Mouse (Mus musculus) embryonic facial prominence, embryonic 15.5 days (tissue): ENCODE data around the gene Pkd1. TPM values are rescaled to one million over a fixed set of nuclear protein-coding genes. Genes with fewer than 3 reads are reported as not detected.

Source experiments
- ATAC-seq: fragments of 200-750 bp; cut with Nextera tagmentation; 2 replicates; pipeline ENCODE4 v1.8.0; 2017; ENCODE audit warnings: low read depth, moderate TSS enrichment; ENCODE audit not compliant: insufficient number of reproducible peaks, low FRiP score, low TSS enrichment
- H3K27ac ChIP-seq: fragments of 300-500 bp; sonication (generic); replicated peaks from 2 replicates; pipeline ENCODE4 v1.5.1; 2015; ENCODE audit warnings: mild to moderate bottlenecking, inconsistent platforms
- H3K27me3 ChIP-seq: fragments of 300-500 bp; sonication (generic); 2 replicates; pipeline ENCODE4 v1.6.1; 2015; ENCODE audit warnings: inconsistent platforms
- H3K36me3 ChIP-seq: fragments of 300-500 bp; sonication (generic); 2 replicates; pipeline ENCODE4 v1.6.1; 2015; ENCODE audit warnings: mild to moderate bottlenecking, inconsistent platforms
- H3K4me1 ChIP-seq: fragments of 300-500 bp; sonication (generic); 2 replicates; pipeline ENCODE4 v1.6.1; 2015; ENCODE audit warnings: inconsistent platforms
- H3K4me2 ChIP-seq: fragments of 300-500 bp; sonication (generic); replicated peaks from 2 replicates; pipeline ENCODE4 v1.6.1; 2015; ENCODE audit warnings: mild to moderate bottlenecking, inconsistent platforms
- H3K4me3 ChIP-seq: fragments of 300-500 bp; sonication (generic); replicated peaks from 2 replicates; pipeline ENCODE4 v1.5.1; 2015; ENCODE audit warnings: mild to moderate bottlenecking, inconsistent platforms
- H3K9ac ChIP-seq: fragments of 300-500 bp; sonication (generic); 2 replicates; pipeline ENCODE4 v1.6.1; 2015; ENCODE audit warnings: inconsistent platforms
- H3K9me3 ChIP-seq: fragments of 300-500 bp; sonication (generic); replicated peaks from 2 replicates; pipeline ENCODE4 v1.6.1; 2016; ENCODE audit warnings: inconsistent platforms
- WGBS: fragments of 180-500 bp; shearing (Covaris S2); methylation state at CpG from one replicate; pipeline ENCODE4 v1.1.7; 2015; 5-methylcytosine and 5-hydroxymethylcytosine counted together
- polyA plus RNA-seq: library from polyadenylated mRNA; unstranded; fragments of >200 nt; fragmentation: Nextera tagmentation; extraction: Ambion mirVana; gene quantifications from 2 replicates; pipeline ENCODE4 v1.2.1, GENCODE M21; 2015

The Pkd1 gene
- polyA plus RNA-seq, 1 experiment from 2014 or later: 32.6 TPM

DNA sequence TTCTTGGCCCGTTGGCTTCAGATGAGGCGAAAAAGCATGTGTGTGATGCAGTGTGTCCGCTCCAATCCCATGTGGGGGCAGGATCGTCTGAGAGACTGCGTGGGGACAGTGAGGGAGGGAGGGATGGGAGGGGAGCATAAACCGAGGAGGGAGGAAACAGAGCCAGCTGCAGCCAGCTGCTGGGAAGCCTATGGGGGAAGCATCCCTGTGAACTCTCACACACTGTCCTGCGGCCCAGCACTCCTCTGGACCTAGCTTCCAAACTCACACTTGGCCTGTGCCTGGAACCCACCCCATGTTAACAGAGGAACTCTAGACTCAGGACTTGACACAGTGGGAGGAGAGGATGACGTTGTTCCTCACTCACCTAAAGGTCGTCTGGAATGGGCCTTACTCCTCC, 89.2 kb downstream of the Pkd1 start:
- Histone ChIP-seq H3K27me3 (no peaks in the 10 kb centered on the region), H3K9ac (no peak overlapping the region), H3K4me2 (no peak overlapping the region), H3K4me1 (peaks cover 32% of the 10 kb centered on the region), H3K4me3 (no peak overlapping the region), H3K9me3 (no peaks in the 10 kb centered on the region), H3K36me3 (0 out of 2 replicates have a peak, but pooled peaks cover 8% of the 10 kb centered on the region), H3K27ac (peak overlapping the region; percentile 93)
- 22% methylated on average over 9 of the region's 9 CpGs for WGBS
- ATAC-seq: peak; percentile 74

DNA sequence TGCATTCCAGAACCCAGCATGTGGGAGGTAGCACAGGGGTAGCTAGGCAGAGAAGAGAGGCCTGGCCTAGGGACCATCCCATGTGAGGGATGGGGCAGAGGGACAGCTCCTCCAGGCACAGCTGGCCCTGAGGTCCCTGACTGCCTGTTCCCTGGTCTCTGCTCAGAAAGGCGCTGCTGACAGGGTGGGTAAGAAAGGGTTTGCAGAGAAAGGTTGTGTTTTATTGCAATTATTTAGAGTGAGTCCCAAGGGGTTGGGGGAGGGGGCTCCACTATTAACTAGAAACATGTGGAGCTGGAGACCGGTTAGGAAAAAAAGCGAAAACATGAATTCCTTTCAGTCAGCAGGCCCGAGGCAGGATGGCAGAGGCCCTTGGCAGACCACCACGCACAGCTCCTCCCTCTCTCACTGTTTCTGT, 89.9 kb downstream of the Pkd1 start:
- 11% methylated on average over 5 of the region's 5 CpGs for WGBS
- H3K27ac ChIP-seq: peak overlapping the region; percentile 93
- H3K4me1 ChIP-seq: peaks cover 36% of the 10 kb centered on the region
- H3K36me3 ChIP-seq: 0 out of 2 replicates have a peak, but pooled peaks cover 8% of the 10 kb centered on the region
- H3K4me3 ChIP-seq: no peak overlapping the region
- peak; percentile 68 for ATAC-seq
- peak overlapping the region; percentile 22 for H3K4me2 ChIP-seq
- no peaks in the 10 kb centered on the region for H3K27me3 ChIP-seq
- H3K9me3 ChIP-seq: no peaks in the 10 kb centered on the region
- H3K9ac ChIP-seq: 0 out of 2 replicates have a peak overlapping the region, but pooled peaks have one; percentile 6

DNA sequence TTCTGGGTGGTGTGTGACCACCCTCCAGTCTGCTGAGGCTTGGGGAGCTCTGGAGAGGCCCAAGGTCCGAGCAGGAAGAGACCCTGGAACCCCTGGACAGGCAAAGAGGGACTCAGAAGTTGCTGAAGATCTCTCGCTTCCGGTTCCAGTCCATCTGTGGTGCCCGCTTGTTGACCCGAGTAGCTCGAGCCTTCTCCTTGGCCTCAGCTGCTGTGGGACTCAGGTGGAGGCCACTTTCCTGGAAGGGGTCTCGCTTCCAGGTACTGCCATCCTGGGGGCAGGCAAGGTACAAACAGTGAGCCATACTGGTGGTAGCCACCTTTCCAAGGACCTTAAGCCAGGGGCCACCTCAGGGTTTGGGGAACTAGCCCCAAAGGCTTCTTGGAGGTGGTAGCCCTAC, 90.5 kb downstream of the Pkd1 start:
- H3K27ac ChIP-seq: peak overlapping the region; percentile 93
- ATAC-seq: no peak
- H3K9ac ChIP-seq: 0 out of 2 replicates have a peak overlapping the region, but pooled peaks have one; percentile 6
- H3K4me3 ChIP-seq: no peak overlapping the region
- 0 out of 2 replicates have a peak, but pooled peaks cover 12% of the 10 kb centered on the region for H3K36me3 ChIP-seq
- WGBS: 86% methylated on average over 7 of the region's 7 CpGs
- no peaks in the 10 kb centered on the region for H3K27me3 ChIP-seq
- H3K4me2 ChIP-seq: peak overlapping the region; percentile 22; the same call in 1 of the 2 replicates
- H3K4me1 ChIP-seq: peaks cover 41% of the 10 kb centered on the region
- no peaks in the 10 kb centered on the region for H3K9me3 ChIP-seq

DNA sequence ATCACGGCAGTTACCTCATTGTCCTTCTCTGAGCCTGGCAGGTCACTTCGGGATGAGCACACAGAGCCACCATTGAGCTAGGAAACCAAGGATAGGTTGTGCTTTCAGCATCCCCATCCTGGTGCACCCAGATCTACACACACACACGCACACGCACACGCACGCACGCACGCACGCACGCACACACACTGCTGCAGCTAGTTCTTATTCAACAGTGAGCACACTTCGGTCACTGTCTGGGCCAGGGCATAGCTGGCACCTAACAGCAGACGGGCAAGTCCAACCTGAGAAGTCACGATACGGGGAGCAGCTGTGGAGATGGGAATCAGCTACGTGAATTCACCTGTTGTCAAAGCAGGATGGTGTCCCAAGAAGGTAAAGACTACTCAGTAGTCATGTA, 90.9 kb downstream of the Pkd1 start:
- H3K27me3 ChIP-seq: no peaks in the 10 kb centered on the region
- H3K4me3 ChIP-seq: no peak overlapping the region
- no peak overlapping the region for H3K9ac ChIP-seq
- H3K36me3 ChIP-seq: 0 out of 2 replicates have a peak, but pooled peaks cover 12% of the 10 kb centered on the region
- 95% methylated on average over 15 of the region's 15 CpGs for WGBS
- H3K4me1 ChIP-seq: peaks cover 46% of the 10 kb centered on the region
- H3K27ac ChIP-seq: peak overlapping the region; percentile 93
- H3K9me3 ChIP-seq: no peaks in the 10 kb centered on the region
- no peak overlapping the region for H3K4me2 ChIP-seq
- no peak for ATAC-seq

DNA sequence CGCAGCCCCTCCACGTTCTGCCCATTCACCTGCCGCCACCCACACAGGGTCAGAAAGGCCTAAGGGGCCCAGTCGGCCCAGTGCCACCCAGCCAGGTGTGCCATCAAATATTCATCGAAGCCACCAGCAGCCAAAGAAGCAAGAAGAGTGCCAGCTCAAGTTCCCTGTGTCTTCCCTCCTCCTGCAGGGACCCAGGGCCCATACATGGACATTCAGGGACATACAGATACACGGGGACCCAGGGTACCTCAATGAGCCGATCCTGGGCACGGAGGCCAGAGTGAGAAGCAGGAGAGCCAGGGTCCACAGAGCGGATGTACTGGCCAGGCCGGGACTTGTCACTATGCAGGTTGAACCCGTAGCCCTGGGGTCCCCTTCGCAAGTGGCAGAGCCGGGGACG, 92.3 kb downstream of the Pkd1 start:
- Histone ChIP-seq H3K4me2 (no peak overlapping the region), H3K27me3 (no peaks in the 10 kb centered on the region), H3K36me3 (peaks cover 16% of the 10 kb centered on the region; the same call in 1 of the 2 replicates), H3K9me3 (no peaks in the 10 kb centered on the region), H3K27ac (no peak overlapping the region), H3K4me1 (peaks cover 54% of the 10 kb centered on the region), H3K4me3 (no peak overlapping the region), H3K9ac (no peak overlapping the region)
- ATAC-seq: no peak
- WGBS: 89% methylated on average over 14 of the region's 14 CpGs

DNA sequence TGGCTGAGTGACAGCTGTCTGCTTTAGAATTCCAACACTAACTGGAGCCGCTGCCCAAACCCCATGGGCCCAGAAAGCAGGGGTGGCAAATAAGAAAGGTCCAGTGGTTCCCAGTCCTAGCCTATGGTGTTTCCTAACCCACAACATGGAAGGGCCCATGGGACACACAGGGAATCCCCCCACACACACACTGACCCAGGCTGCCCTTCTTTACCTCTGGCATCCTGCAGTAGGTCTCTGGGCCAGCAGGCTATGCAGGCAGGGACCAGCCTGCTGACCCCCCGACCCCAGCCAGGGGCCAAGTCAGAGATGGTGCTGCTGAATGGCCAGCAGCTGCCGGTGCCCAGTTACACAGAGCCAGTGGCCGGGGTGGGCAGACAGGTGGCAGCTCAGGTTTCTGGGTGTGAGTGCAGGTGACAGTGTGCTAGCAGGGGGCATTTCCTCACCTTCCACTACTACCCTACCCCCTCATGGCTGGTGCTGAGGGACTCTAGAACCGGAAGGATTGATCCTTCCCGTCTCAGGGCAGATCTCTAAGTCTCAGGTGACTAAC, 93.2 kb downstream of the Pkd1 start:
- ATAC-seq: no peak
- Histone ChIP-seq H3K4me3 (no peak overlapping the region), H3K27me3 (no peaks in the 10 kb centered on the region), H3K4me1 (peaks cover 54% of the 10 kb centered on the region), H3K27ac (no peak overlapping the region), H3K4me2 (no peak overlapping the region), H3K9me3 (no peaks in the 10 kb centered on the region), H3K36me3 (peaks cover 16% of the 10 kb centered on the region; the same call in 1 of the 2 replicates), H3K9ac (no peak overlapping the region)
- WGBS: 55% methylated on average over 6 of the region's 6 CpGs

DNA sequence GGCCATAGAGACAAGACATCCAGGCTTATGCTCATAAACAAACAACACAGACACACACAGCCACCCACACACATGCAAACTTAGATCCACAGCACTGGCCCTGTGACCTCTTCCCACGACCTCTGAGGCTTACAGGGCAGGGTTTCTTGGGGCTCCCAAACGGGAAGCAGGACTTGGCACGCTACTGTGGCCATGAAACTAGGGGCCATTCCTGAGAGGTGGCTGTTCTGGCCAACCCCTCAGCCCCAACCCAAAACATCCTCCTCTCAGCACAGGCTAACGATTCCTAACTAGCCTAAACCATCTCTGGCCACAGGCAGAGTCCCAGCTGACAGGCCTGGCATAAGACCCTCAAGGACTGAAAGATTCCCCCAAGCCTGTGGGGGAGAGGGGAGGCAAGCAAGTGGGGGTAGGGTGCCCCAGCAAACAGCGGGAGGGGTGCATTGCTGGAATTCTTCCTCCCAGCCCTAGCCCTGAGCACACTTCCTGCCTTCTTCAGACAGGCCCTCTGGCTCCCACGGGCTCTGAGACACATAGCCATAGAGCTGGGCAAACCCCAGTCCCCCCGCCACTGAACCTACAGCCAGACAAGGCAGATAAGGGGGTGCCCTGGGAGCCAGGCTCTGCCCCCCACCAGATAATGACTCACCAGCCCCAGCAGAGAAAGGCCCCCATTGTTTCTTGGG, 94.5 kb downstream of the Pkd1 start:
- no peak for ATAC-seq

DNA sequence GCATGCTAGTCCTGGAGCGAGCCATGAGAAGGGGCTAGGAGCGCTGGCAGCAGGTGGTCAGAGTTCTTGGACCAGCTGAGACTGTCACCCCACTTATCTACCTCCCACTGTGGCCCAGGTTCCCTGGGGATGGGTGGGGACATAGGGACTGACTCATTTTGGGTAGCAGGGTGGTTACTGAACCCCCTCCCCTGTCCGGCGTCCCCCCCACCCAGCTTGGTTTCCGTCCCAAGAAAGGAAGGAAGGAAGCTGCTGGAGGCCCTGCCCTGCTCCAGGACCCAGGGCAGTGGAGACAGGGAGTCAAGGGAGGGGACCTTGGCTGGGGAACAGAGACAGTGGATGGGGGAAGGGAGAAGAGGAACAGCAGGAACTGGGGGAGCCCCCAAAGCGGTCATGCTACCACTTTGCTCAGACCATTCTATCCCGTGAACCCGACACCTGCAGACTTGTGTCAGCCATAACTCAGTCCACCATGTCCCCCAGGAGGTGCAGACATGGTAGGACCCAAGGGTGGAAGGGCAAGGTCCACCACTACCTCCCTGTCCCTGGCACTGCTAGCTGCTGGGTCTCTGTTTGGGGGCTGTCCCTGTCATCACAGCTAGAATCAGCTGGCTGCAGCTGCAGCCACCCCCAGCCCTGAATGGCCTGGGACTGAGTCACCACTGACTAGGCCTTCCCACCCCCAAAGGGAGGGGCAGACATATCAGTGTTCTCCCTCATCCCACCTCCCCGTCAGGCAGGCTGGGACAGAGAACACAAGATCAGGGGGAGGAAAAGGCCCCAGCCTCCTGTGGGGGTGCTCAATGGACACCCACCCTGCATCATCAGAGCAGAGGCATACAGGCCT, 95.5 kb downstream of the Pkd1 start:
- peaks cover 16% of the 10 kb centered on the region; the same call in 1 of the 2 replicates for H3K36me3 ChIP-seq
- WGBS: 78% methylated on average over 9 of the region's 9 CpGs
- no peak overlapping the region for H3K4me2 ChIP-seq
- no peaks in the 10 kb centered on the region for H3K9me3 ChIP-seq
- H3K27me3 ChIP-seq: no peaks in the 10 kb centered on the region
- H3K4me1 ChIP-seq: peaks cover 50% of the 10 kb centered on the region
- ATAC-seq: no peak
- peak overlapping the region; percentile 73 for H3K27ac ChIP-seq
- no peak overlapping the region for H3K4me3 ChIP-seq
- no peak overlapping the region for H3K9ac ChIP-seq

More for the DNA sequence above, 94.5 kb downstream of the Pkd1 start:
- peaks cover 16% of the 10 kb centered on the region; the same call in 1 of the 2 replicates for H3K36me3 ChIP-seq
- H3K27me3 ChIP-seq: no peaks in the 10 kb centered on the region
- 0 out of 2 replicates have a peak overlapping the region, but pooled peaks have one; percentile 4 for H3K4me2 ChIP-seq
- no peaks in the 10 kb centered on the region for H3K9me3 ChIP-seq
- H3K27ac ChIP-seq: peak overlapping the region; percentile 73
- H3K4me1 ChIP-seq: peaks cover 51% of the 10 kb centered on the region
- no peak overlapping the region for H3K4me3 ChIP-seq
- 0 out of 2 replicates have a peak overlapping the region, but pooled peaks have one; percentile 1 for H3K9ac ChIP-seq
- 24% methylated on average over 7 of the region's 7 CpGs for WGBS

DNA sequence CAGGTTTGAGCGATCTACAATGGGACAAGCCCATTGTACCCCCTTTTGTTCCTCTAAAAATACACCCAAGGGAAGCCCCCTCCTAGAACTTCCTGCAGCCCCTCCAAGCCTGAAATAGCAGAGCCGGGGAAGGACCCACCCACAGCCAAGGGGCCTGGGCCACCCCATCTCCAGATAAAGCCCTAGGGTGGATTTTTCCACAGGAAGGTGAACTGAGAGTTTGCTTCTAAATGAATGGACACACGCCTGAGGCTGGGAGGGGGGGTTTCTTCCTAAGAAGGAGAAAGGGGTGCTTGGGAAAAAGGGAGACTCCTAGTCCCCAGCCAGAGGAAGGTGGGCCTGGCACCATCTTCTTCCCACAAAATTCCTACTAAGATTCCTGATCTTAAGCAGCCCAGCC, 96.3 kb downstream of the Pkd1 start:
- Histone ChIP-seq H3K36me3 (peaks cover 14% of the 10 kb centered on the region; the same call in 1 of the 2 replicates), H3K27ac (peak overlapping the region; percentile 34; the same call in 1 of the 2 replicates), H3K27me3 (no peaks in the 10 kb centered on the region), H3K4me1 (peaks cover 51% of the 10 kb centered on the region), H3K4me2 (no peak overlapping the region), H3K4me3 (no peak overlapping the region), H3K9me3 (no peaks in the 10 kb centered on the region), H3K9ac (no peak overlapping the region)
- WGBS: 62% methylated on average over 3 of the region's 3 CpGs
- no peak for ATAC-seq
